Mouse (Mus musculus) hematopoietic stem cell, adult 5-6 weeks (primary cell): ENCODE data around the gene Ptn. TPM values are rescaled to one million over a fixed set of nuclear protein-coding genes. Genes with fewer than 3 reads are reported as not detected.

Experiments
- ATAC-seq, 2 experiments: fragments of 125-278 bp in 1 of 2; replicated peaks in 1 of 2; 2 replicates each; pipeline ENCODE4 v1.8.0; 2016 to 2017; ENCODE audit warnings: inconsistent platforms in 2 of 2, mild to moderate bottlenecking in 2 of 2, moderate number of reproducible peaks in 2 of 2, low read depth in 1 of 2, moderate TSS enrichment in 1 of 2; ENCODE audit not compliant: low FRiP score in 2 of 2, poor library complexity in 2 of 2, severe bottlenecking in 2 of 2, insufficient read depth in 1 of 2, low TSS enrichment in 1 of 2
- total RNA-seq: library from RNA; stranded (forward); fragments of 172-1452, 232-1000 nt; gene quantifications from 2 replicates; pipeline ENCODE4 v1.2.3, GENCODE M21; 2017

Gene Ptn
- total RNA-seq, 1 experiment from 2014 or later = 4.1 TPM

- no peak for ATAC-seq
Observed at GRCm38 (mm10) chr6:36695481-36695880, 114.5 kb downstream of the Ptn start.

GRCm38 (mm10) chr6:36691497-36691896 is 118.5 kb downstream of the Ptn start:
- ATAC-seq = peak; percentile 74 to 76

GRCm38 (mm10) chr6:36690941-36691340 is 119.1 kb downstream of the Ptn start:
- ATAC-seq = no peak

- ATAC-seq = no peak
Observed at GRCm38 (mm10) chr6:36676710-36677691, 133.0 kb downstream of the Ptn start.

- ATAC-seq = no peak
Observed at GRCm38 (mm10) chr6:36672399-36673221, 137.4 kb downstream of the Ptn start.

GRCm38 (mm10) chr6:36671274-36671673 is 138.7 kb downstream of the Ptn start:
- ATAC-seq = no peak
